Mouse (Mus musculus) kidney, adult 9 months (tissue): ENCODE data around the gene Tmem178b.

Source experiments
- DNase-seq: peaks from one replicate; pipeline ENCODE4 v3.0.0; 2022

The Tmem178b gene

GRCm38 (mm10) chr6:40200661-40201060 is 327.6 kb downstream of the Tmem178b start:
- DNase-seq, result no peak

GRCm38 (mm10) chr6:40202602-40203001 is 329.5 kb downstream of the Tmem178b start:
- no peak for DNase-seq

- no peak for DNase-seq
Measured at GRCm38 (mm10) chr6:40205380-40205779, 332.3 kb downstream of the Tmem178b start.

- no peak for DNase-seq
Measured at GRCm38 (mm10) chr6:40208014-40208413, 334.9 kb downstream of the Tmem178b start.

GRCm38 (mm10) chr6:40209172-40209571 is 336.1 kb downstream of the Tmem178b start:
- no peak for DNase-seq

GRCm38 (mm10) chr6:40217154-40217553 is 344.1 kb downstream of the Tmem178b start:
- no peak for DNase-seq

- no peak for DNase-seq
Measured at GRCm38 (mm10) chr6:40217651-40218050, 344.6 kb downstream of the Tmem178b start.

- DNase-seq, result no peak
Measured at GRCm38 (mm10) chr6:40220634-40221120, 347.6 kb downstream of the Tmem178b start.

- no peak for DNase-seq
Measured at GRCm38 (mm10) chr6:40225585-40226280, 352.7 kb downstream of the Tmem178b start.

- DNase-seq, result no peak
Measured at GRCm38 (mm10) chr6:40228981-40229380, 355.9 kb downstream of the Tmem178b start.

GRCm38 (mm10) chr6:40229985-40230384 is 356.9 kb downstream of the Tmem178b start:
- DNase-seq, result no peak

- no peak for DNase-seq
Measured at GRCm38 (mm10) chr6:40234066-40234465, 361.0 kb downstream of the Tmem178b start.

- peak; percentile 84 for DNase-seq
Measured at GRCm38 (mm10) chr6:40235793-40236470, 362.9 kb downstream of the Tmem178b start.

GRCm38 (mm10) chr6:40236841-40237765 is 364.0 kb downstream of the Tmem178b start:
- DNase-seq, result peak; percentile 88

- DNase-seq, result no peak
Measured at GRCm38 (mm10) chr6:40238857-40239256, 365.8 kb downstream of the Tmem178b start.

GRCm38 (mm10) chr6:40240671-40241070 is 367.6 kb downstream of the Tmem178b start:
- peak; percentile 84 for DNase-seq

GRCm38 (mm10) chr6:40247398-40247946 is 374.4 kb downstream of the Tmem178b start:
- DNase-seq, result no peak

GRCm38 (mm10) chr6:40249939-40250338 is 376.9 kb downstream of the Tmem178b start:
- DNase-seq, result no peak

GRCm38 (mm10) chr6:40263687-40264086 is 390.6 kb downstream of the Tmem178b start:
- DNase-seq, result no peak

GRCm38 (mm10) chr6:40300707-40301106 is 427.6 kb downstream of the Tmem178b start:
- DNase-seq, result no peak

GRCm38 (mm10) chr6:40303379-40303778 is 430.3 kb downstream of the Tmem178b start:
- DNase-seq, result peak; percentile 71
